Mouse (Mus musculus): Measurements from ENCODE around the gene Arl4c.

DNA sequence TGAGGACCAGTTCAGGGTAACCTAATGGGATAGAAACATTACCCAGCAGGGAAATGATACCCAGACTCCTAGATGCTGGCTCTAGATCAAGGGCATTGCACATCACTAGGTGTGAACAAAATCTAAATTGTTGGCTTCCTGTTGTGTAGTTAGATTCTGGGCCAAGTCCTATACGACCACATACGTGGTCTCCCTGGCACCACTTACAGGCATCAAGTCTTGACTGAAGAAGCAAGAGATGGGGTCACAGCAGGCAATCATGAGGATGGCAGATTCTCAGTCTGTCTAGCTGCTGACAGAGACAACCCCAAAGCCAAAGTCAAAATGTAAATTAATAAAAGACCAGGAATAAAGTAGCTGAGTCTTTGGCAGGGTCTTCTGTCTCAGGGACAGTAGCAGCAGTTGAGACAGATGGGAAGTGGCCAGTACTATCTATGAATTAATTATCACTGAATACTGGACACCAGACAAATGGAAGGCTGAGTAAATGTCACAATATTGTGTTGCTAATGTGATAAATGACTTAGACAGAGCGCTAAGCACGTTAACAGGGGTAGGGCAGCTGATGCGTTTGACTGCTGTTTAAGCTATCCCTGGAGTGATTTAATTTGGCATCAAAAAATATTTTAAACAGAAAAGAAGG, 58.7 kb downstream of the Arl4c start:
- no peak for TF ChIP-seq CTCF (IDR thresholded peaks at IDR 0.05; ENCODE audit: low read depth)
- TF ChIP-seq EP300 (optimal IDR thresholded peaks at IDR 0.05), result no peak
